Mouse (Mus musculus) ES-E14 (cell line): Measurements from ENCODE around the gene Hdac10. TPM values are rescaled to one million over a fixed set of nuclear protein-coding genes. Genes with fewer than 3 reads are reported as not detected.

Experiments
- DNase-seq: peaks from one replicate; pipeline ENCODE4 v3.0.0-alpha.2; 2013; ENCODE audit warnings: low read depth, low spot score
- H3K27ac ChIP-seq: 2 replicates; pipeline ENCODE4 v1.5.1; 2012; ENCODE audit warnings: low read depth, mild to moderate bottlenecking, low read length, moderate library complexity, mixed read lengths; ENCODE audit not compliant: poor library complexity, insufficient read depth, severe bottlenecking
- H3K36me3 ChIP-seq: 2 replicates; pipeline ENCODE4 v1.6.1; 2012; ENCODE audit warnings: mild to moderate bottlenecking, low read length, moderate library complexity, mixed read lengths; ENCODE audit not compliant: control insufficient read depth, poor library complexity, insufficient read depth, severe bottlenecking
- H3K4me1 ChIP-seq, 2 experiments: fragments of 150-350 bp in 1 of 2; sonication (generic) in 1 of 2; 2 replicates each; pipeline ENCODE4 v1.6.1; 2012; ENCODE audit warnings: low read length in 2 of 2, mild to moderate bottlenecking in 1 of 2, mixed read lengths in 1 of 2; ENCODE audit not compliant: control insufficient read depth in 2 of 2, insufficient read depth in 2 of 2, poor library complexity in 1 of 2
- H3K4me3 ChIP-seq, 2 experiments: fragments of 150-350 bp in 1 of 2; sonication (generic) in 1 of 2; 2 replicates each; pipeline ENCODE4 v1.5.1; 2012; ENCODE audit warnings: low read length in 2 of 2, low read depth in 1 of 2, mild to moderate bottlenecking in 1 of 2, mixed read lengths in 1 of 2; ENCODE audit not compliant: insufficient read depth in 1 of 2, poor library complexity in 1 of 2, severe bottlenecking in 1 of 2
- H3K9ac ChIP-seq: 2 replicates; pipeline ENCODE4 v1.6.1; 2012; ENCODE audit warnings: low read depth, mild to moderate bottlenecking, low read length, mixed read lengths; ENCODE audit not compliant: poor library complexity, insufficient read depth, severe bottlenecking
- H3K9me3 ChIP-seq: fragments of 150-350 bp; sonication (generic); 2 replicates; pipeline ENCODE4 v1.6.1; 2012; ENCODE audit warnings: low read depth, mild to moderate bottlenecking, low read length; ENCODE audit not compliant: control insufficient read depth, insufficient read depth
- CHD2 ChIP-seq: IDR thresholded peaks from 2 replicates; pipeline ENCODE4 v1.6.1; 2014; ENCODE audit warnings: mild to moderate bottlenecking, low read depth, low read length, inconsistent platforms
- HCFC1 ChIP-seq: IDR thresholded peaks from 2 replicates; pipeline ENCODE4 v1.6.1; 2012; ENCODE audit warnings: low read length, inconsistent platforms, borderline replicate concordance; ENCODE audit not compliant: insufficient read depth
- MAFK ChIP-seq: IDR thresholded peaks from 2 replicates; pipeline ENCODE4 v1.6.1; 2014; ENCODE audit warnings: mild to moderate bottlenecking, low read depth, low read length, inconsistent platforms; ENCODE audit not compliant: insufficient read depth
- ZC3H11A ChIP-seq: IDR thresholded peaks from 2 replicates; pipeline ENCODE4 v1.6.1; 2012; ENCODE audit warnings: low read depth, mild to moderate bottlenecking, inconsistent platforms, low read length, borderline replicate concordance
- ZNF384 ChIP-seq: IDR thresholded peaks from 2 replicates; pipeline ENCODE4 v1.6.1; 2012; ENCODE audit warnings: low read depth, low read length, inconsistent platforms
- in situ Hi-C, 2 experiments: fragments of 600-800 bp; cut with MboI; formaldehyde crosslinking; loops; one replicate each; pipeline ENCODE4 v1.15.1; 2025; ENCODE audit warnings: low sequenced_read_pairs in 2 of 2, inconsistent platforms in 1 of 2; ENCODE audit not compliant: unreplicated experiment in 2 of 2
- total RNA-seq: library from RNA; depleted of rRNA; stranded (reverse); fragments of 300-350 nt; gene quantifications from 2 replicates; pipeline ENCODE4 v1.2.3, GENCODE M21; 2012

Hdac10 gene
- total RNA-seq, 1 experiment: 7.4 TPM

- no peak within 1 kb of the TSS for H3K27ac ChIP-seq
- H3K9me3 ChIP-seq: no peaks in the 10 kb centered on the region
- TF ChIP-seq ZNF384 (no peak), CHD2 (no peak), MAFK (no peak), ZC3H11A (no peak), HCFC1 (no peak)
- no peaks in the 10 kb centered on the region; the same call in 1 of the 2 replicates for H3K36me3 ChIP-seq
- in situ Hi-C loops: no loop called here
- peak within 1 kb of the TSS; percentile 78 for H3K9ac ChIP-seq
- peaks cover 0 to 36% of the 10 kb centered on the region in 2 experiments; a peak in 3 of 4 replicates for H3K4me1 ChIP-seq
- DNase-seq: no peak
- peak within 1 kb of the TSS; percentile 68 to 80 for H3K4me3 ChIP-seq
Measured at GRCm38 (mm10) chr15:89149271-89150040, 21.0 kb upstream of the Hdac10 start, which contains the start of gene Mapk11. Mapk11 (minus strand) TSS chr15:89149628.

GRCm38 (mm10) chr15:89148496-89149270 is 20.2 kb upstream of the Hdac10 start:
- in situ Hi-C loops: no loop called here
- peaks cover 4% of the 10 kb centered on the region; the same call in 1 of the 2 replicates for H3K36me3 ChIP-seq
- H3K9ac ChIP-seq: peak overlapping the region; percentile 78
- DNase-seq: no peak
- H3K27ac ChIP-seq: no peak overlapping the region
- no peaks in the 10 kb centered on the region for H3K9me3 ChIP-seq
- TF ChIP-seq ZNF384 (no peak), ZC3H11A (no peak), MAFK (no peak)
- peak overlapping the region; percentile 68 to 80 for H3K4me3 ChIP-seq
- H3K4me1 ChIP-seq: peaks cover 0 to 31% of the 10 kb centered on the region in 2 experiments; a peak in 3 of 4 replicates

DNA sequence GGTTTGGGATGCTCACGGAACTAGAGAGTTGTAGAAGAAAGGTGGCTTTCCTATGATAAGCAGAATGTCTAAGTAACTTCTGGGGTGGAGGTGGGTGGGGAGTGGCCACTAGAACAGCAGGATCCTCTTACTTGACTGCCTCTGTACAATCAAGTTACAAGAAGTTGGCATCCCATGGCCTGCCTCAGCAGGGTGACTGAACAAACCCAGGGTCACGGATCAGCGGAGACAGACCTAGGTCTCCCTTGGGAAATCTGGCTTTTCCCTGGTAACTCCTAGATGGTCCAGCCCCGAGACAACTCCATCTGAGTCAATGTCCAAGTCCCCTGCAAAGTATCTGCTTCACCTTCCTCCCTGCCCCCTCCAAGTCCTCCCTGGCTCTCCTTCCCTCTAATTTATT is 19.4 kb upstream of the Hdac10 start:
- Histone ChIP-seq H3K9me3 (no peaks in the 10 kb centered on the region), H3K4me3 (no peak overlapping the region), H3K36me3 (peaks cover 4% of the 10 kb centered on the region; the same call in 1 of the 2 replicates), H3K9ac (no peak overlapping the region), H3K27ac (no peak overlapping the region), H3K4me1 (peaks cover 0 to 31% of the 10 kb centered on the region in 2 experiments; a peak in 3 of 4 replicates)
- DNase-seq: no peak
- in situ Hi-C loops: no loop called here
- TF ChIP-seq MAFK: no peak
- no peak for TF ChIP-seq ZC3H11A
- TF ChIP-seq CHD2: no peak
- TF ChIP-seq ZNF384: no peak
- TF ChIP-seq HCFC1: no peak

DNA sequence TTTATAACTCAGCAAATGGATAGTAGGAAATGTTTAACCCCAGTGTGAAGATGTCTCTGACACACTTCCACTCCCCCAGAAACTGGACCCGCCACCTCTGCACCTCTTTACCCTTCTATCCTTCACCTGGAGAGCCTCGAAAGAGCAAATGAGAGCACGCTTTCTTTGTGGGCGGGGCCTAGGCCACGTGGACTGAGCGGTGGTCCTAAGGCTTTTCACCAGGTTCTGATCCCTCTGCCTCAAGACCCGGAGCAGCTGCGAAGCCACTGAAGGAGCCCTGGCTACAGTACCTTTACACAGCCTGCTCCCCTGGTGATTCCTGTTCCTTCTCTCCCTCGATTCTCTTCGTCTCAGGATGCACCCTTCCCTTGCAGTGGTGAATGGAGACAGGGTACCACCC is 19.0 kb upstream of the Hdac10 start:
- Histone ChIP-seq H3K4me1 (peaks cover 0 to 27% of the 10 kb centered on the region in 2 experiments; a peak in 3 of 4 replicates), H3K36me3 (peaks cover 4% of the 10 kb centered on the region; the same call in 1 of the 2 replicates), H3K9me3 (no peaks in the 10 kb centered on the region), H3K9ac (no peak overlapping the region), H3K4me3 (no peak overlapping the region), H3K27ac (no peak overlapping the region)
- in situ Hi-C loops: no loop called here
- DNase-seq: no peak
- TF ChIP-seq MAFK: no peak
- TF ChIP-seq ZNF384: no peak
- TF ChIP-seq HCFC1: no peak
- no peak for TF ChIP-seq CHD2
- no peak for TF ChIP-seq ZC3H11A
